Mouse (Mus musculus) testis, postnatal 14 days (tissue): ENCODE data around the gene Dnase1l3.

Experiments used
- DNase-seq: peaks from one replicate; pipeline ENCODE4 v3.0.0; 2021; ENCODE audit warnings: low spot score

The Dnase1l3 gene

GRCm38 (mm10) chr14:7977471-7977870 is 16.9 kb downstream of the Dnase1l3 start:
- DNase-seq = no peak

- DNase-seq = no peak
Measured at GRCm38 (mm10) chr14:7975177-7975576, 19.2 kb downstream of the Dnase1l3 start.

- DNase-seq = no peak
Measured at GRCm38 (mm10) chr14:7974643-7975042, 19.7 kb downstream of the Dnase1l3 start.

GRCm38 (mm10) chr14:7971889-7972493 is 22.4 kb downstream of the Dnase1l3 start:
- DNase-seq = no peak

- DNase-seq = no peak
Measured at GRCm38 (mm10) chr14:7964219-7964889, 30.0 kb downstream of the Dnase1l3 start.

- no peak for DNase-seq
Measured at GRCm38 (mm10) chr14:7963160-7963559, 31.2 kb downstream of the Dnase1l3 start.

GRCm38 (mm10) chr14:7962626-7963025 is 31.7 kb downstream of the Dnase1l3 start:
- no peak for DNase-seq

- DNase-seq = no peak
Measured at GRCm38 (mm10) chr14:7961714-7962113, 32.7 kb downstream of the Dnase1l3 start.

GRCm38 (mm10) chr14:7960616-7961015 is 33.8 kb downstream of the Dnase1l3 start:
- DNase-seq = no peak

GRCm38 (mm10) chr14:7957049-7957448 is 37.3 kb downstream of the Dnase1l3 start, which contains the start of gene Gm45521:
Gene Gm45521 (plus strand): TSS chr14:7957288.
- no peak for DNase-seq

GRCm38 (mm10) chr14:7956427-7956826 is 37.9 kb downstream of the Dnase1l3 start:
- DNase-seq = no peak

- DNase-seq = no peak
Measured at GRCm38 (mm10) chr14:7954071-7954471, 40.3 kb downstream of the Dnase1l3 start.

- peak; percentile 33 for DNase-seq
Measured at GRCm38 (mm10) chr14:7952610-7953254, 41.6 kb downstream of the Dnase1l3 start.

- no peak for DNase-seq
Measured at GRCm38 (mm10) chr14:7951234-7951633, 43.1 kb downstream of the Dnase1l3 start.

- DNase-seq = no peak
Measured at GRCm38 (mm10) chr14:7945261-7945660, 49.1 kb downstream of the Dnase1l3 start.

GRCm38 (mm10) chr14:7944349-7945039 is 49.9 kb downstream of the Dnase1l3 start:
- DNase-seq = no peak

GRCm38 (mm10) chr14:7943801-7944135 is 50.6 kb downstream of the Dnase1l3 start:
- DNase-seq = no peak

- DNase-seq = no peak
Measured at GRCm38 (mm10) chr14:7943101-7943800, 51.1 kb downstream of the Dnase1l3 start.

- no peak for DNase-seq
Measured at GRCm38 (mm10) chr14:7941413-7941812, 53.0 kb downstream of the Dnase1l3 start.

- no peak for DNase-seq
Measured at GRCm38 (mm10) chr14:7938809-7939784, 55.3 kb downstream of the Dnase1l3 start.

- DNase-seq = no peak
Measured at GRCm38 (mm10) chr14:7937052-7937630, 57.2 kb downstream of the Dnase1l3 start.
